Mouse (Mus musculus) liver (tissue): ENCODE results near the gene Aldh9a1.

ENCODE experiments used
- DNase-seq: peaks from one replicate; pipeline ENCODE4 v3.0.0-alpha.2; 2020; ENCODE audit warnings: mixed read lengths

Gene Aldh9a1

DNA sequence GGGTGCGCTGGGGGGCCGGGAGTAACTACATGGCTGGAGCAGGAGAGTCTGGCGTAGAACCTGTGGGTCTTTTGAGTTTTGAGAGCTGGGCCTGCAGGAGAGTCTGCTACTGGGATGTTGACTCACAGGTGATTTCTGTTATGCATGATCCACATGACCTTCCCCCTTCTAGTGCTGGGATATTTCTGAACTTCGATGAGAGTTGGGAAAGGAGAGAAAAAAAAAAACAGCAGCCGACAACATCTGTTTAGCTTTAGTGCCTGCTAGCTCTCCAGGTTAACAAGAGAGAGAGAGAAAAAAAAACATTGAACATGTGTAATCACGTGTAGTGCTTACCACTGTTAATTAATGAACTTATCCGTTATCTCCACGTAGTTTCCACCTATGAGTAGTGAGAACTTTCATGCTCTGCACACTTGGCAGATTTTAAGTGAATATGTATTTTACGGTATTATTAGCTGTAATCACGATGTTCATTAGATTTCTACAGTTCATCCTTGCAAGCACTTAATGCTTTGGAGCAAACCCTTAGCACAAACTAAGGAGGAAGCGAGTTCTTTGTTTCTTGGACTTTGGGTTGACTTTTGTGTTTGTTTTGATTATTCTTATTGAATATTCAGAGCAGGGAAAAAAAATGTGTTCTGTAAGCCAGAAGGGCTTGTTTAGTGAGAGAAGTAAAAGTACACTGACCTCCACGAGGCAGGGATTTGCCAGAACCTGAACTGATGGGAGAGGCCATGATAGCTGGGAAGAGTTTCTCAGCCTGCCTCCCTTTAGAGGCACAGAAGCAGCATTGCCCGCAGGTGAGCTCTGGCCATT lies 1.0 kb downstream of the Aldh9a1 start:
- DNase-seq = no peak

DNA sequence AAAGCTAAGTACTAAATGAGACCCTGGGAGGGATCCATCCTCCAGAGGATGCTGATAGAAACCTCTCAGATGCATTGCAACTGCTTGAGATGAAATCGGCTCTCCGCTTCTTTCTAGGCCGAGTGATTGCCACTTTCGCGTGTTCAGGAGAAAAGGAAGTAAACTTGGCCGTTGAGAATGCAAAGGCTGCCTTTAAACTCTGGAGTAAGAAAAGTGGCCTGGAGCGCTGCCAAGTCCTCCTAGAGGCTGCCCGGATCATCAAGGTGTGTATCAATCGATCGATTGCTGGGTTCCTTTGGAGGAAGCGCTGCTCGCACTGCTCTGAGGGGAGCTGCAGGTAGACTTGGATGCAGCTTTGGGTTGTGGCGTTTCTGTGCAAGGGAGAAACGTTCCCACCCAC lies 2.6 kb downstream of the Aldh9a1 start:
- DNase-seq = no peak

GRCm38 (mm10) chr1:167357387-167357786 lies 7.6 kb downstream of the Aldh9a1 start:
- no peak for DNase-seq

GRCm38 (mm10) chr1:167358731-167359130 lies 8.9 kb downstream of the Aldh9a1 start:
- DNase-seq = no peak

DNA sequence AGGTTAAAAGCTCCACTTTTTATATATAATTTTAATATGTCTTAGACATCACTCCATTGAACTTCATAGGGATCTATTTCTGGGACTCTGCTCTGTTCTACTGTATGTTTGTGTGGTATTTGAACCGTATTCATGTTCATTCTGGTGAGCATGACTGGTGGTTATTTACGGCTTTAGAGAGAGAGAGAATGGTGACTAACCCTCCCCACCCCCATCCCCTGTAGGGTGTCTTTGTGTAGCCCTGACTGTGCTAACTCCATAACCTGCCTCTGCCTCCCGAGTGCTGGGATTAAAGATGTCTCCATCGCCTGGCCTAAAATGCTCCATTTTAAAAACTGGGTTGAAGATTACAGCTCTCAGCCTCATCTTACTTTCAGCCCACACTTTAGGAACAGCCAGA lies 10.5 kb downstream of the Aldh9a1 start:
- no peak for DNase-seq

- no peak for DNase-seq
These were observed 13.0 kb downstream of the Aldh9a1 start for GRCm38 (mm10) chr1:167362819-167363218.

DNA sequence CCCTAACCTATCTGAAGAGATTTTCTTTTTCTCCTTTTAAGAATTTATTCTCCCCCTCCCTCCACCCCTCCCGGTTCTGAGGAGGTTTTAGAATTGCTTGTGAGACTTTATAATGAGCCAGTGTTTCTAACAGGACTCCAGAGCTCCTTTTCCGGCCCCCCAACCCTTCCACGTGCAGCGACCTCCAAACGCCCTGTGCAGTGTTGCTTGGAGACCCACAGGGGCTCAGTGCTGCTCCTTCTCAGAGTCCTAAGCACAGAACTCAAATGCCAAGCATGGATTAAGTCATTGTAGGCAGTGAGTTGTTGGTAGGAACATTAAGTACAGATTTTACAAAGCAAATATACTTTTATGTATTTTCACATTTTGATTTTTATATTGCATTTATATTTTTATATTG lies 13.5 kb downstream of the Aldh9a1 start:
- DNase-seq = no peak

GRCm38 (mm10) chr1:167365808-167366207 lies 16.0 kb downstream of the Aldh9a1 start:
- no peak for DNase-seq

- DNase-seq = no peak
These were observed 16.8 kb downstream of the Aldh9a1 start for GRCm38 (mm10) chr1:167366621-167367020.

GRCm38 (mm10) chr1:167368018-167368417 lies 18.2 kb downstream of the Aldh9a1 start:
- DNase-seq = no peak

DNA sequence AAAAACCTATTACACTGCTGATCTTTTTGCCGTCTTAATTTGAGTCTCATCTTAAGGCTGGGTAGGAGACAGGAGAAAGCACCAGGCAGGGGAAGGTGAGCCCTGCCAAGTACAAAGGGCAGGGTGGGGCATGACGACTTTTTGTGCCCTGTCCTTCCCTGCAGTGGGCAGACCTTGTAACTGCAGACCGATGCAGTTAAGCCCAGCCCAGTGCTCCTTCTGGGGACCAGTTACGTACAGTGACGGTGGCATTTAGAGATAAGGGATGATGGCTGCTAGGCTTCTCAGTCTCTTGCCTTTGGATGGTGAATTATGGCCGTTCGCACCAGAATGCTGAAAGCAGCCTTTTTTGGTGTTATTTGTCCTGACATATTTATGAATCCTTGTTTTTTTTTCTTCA lies 18.7 kb downstream of the Aldh9a1 start:
- DNase-seq = peak; percentile 82

DNA sequence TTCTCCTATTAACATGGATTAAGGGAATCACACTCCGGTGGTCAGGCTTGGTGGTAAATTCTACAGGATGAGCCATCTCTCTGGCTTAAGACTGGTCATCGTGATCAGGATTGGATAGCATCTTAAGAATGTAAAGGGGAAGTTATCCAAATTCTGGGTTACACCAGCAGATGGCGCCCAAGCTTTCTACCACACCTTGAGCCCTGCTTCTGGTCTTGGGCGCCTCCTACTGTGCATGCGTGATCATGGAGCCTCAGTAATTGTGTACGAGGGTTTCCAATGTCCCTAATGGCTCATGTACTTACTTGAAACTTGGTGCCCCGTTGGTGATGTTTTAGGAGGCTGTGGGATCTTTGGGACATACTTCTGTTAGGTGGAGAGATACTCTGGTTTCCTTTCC lies 20.1 kb downstream of the Aldh9a1 start:
- DNase-seq = peak; percentile 94

- no peak for DNase-seq
These were observed 22.9 kb downstream of the Aldh9a1 start for GRCm38 (mm10) chr1:167372739-167373138.

GRCm38 (mm10) chr1:167374003-167374784 lies 24.4 kb downstream of the Aldh9a1 start:
- peak; percentile 91 for DNase-seq

GRCm38 (mm10) chr1:167374942-167375341 lies 25.2 kb downstream of the Aldh9a1 start:
- no peak for DNase-seq

DNA sequence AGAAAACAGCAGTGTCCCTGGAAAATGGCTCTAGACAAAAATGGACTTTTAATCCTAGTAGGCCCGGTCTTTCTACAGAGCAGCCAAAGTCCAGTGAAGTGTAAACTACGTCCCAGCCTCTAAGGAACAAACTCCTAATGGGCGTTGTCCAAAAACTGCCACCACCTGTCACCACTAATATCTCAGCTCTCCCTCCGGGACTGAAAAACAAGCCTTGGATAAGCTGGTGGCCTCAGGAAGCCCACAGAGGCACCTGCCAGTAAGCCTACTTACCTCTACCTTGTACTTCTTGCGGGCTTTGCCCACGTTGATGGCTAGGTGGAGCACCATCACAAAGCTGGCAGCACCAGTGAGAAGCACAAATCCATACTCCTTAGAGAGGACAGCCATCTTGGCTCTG lies 28.2 kb downstream of the Aldh9a1 start:
- DNase-seq = no peak

- no peak for DNase-seq
These were observed 30.0 kb downstream of the Aldh9a1 start for GRCm38 (mm10) chr1:167379751-167380150.

- no peak for DNase-seq
These were observed 30.4 kb downstream of the Aldh9a1 start for GRCm38 (mm10) chr1:167380223-167380622.

GRCm38 (mm10) chr1:167381050-167382015 lies 31.5 kb downstream of the Aldh9a1 start:
- no peak for DNase-seq

DNA sequence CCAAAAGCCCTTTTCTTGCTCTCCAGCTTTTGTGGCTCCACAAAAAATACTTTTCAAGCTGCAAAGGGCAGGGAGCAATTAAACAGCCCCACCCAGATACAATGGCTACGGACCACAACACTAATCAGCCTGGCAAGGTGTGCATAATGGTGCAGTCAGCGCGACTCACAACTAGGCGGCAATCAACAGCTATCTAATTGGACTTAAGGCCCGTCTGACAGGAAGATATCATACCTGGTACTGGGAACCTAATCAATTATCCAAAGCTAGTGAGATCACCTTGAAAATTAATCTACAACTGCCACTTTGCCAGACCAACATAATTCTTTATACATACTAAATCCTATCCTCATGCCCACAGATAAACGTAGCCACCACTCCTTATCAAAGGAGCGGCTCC lies 32.5 kb downstream of the Aldh9a1 start:
- DNase-seq = peak; percentile 51

GRCm38 (mm10) chr1:167382763-167383162 lies 33.0 kb downstream of the Aldh9a1 start:
- DNase-seq = no peak

- DNase-seq = no peak
These were observed 33.4 kb downstream of the Aldh9a1 start for GRCm38 (mm10) chr1:167383178-167383577.

GRCm38 (mm10) chr1:167384156-167384555 lies 34.4 kb downstream of the Aldh9a1 start:
- peak; percentile 91 for DNase-seq
